Mouse (Mus musculus) midbrain, embryonic 13.5 days (tissue): ENCODE results near the gene E130208F15Rik. TPM values are rescaled to one million over a fixed set of nuclear protein-coding genes. Genes with fewer than 3 reads are reported as not detected.

Experiments
- ATAC-seq: fragments of 200-750 bp; cut with Nextera tagmentation; 2 replicates; pipeline ENCODE4 v1.8.0; 2017; ENCODE audit warnings: mild to moderate bottlenecking, moderate TSS enrichment, moderate library complexity
- H3K27ac ChIP-seq: fragments of 300-500 bp; sonication (generic); 2 replicates; pipeline ENCODE4 v1.5.1; 2015; ENCODE audit warnings: inconsistent platforms, mild to moderate bottlenecking, moderate library complexity
- H3K27me3 ChIP-seq: fragments of 300-500 bp; sonication (generic); 2 replicates; pipeline ENCODE4 v1.6.1; 2015; ENCODE audit warnings: mild to moderate bottlenecking, inconsistent platforms
- H3K36me3 ChIP-seq: fragments of 300-500 bp; sonication (generic); 2 replicates; pipeline ENCODE4 v1.6.1; 2015; ENCODE audit warnings: mild to moderate bottlenecking, inconsistent platforms
- H3K4me1 ChIP-seq: fragments of 300-500 bp; sonication (generic); replicated peaks from 2 replicates; pipeline ENCODE4 v1.6.1; 2015; ENCODE audit warnings: inconsistent platforms
- H3K4me2 ChIP-seq: fragments of 300-500 bp; sonication (generic); replicated peaks from 2 replicates; pipeline ENCODE4 v1.6.1; 2015; ENCODE audit warnings: moderate library complexity, mild to moderate bottlenecking, inconsistent platforms
- H3K4me3 ChIP-seq: fragments of 300-500 bp; sonication (generic); replicated peaks from 2 replicates; pipeline ENCODE4 v1.5.1; 2015; ENCODE audit warnings: mild to moderate bottlenecking, inconsistent platforms
- H3K9ac ChIP-seq: fragments of 300-500 bp; sonication (generic); replicated peaks from 2 replicates; pipeline ENCODE4 v1.6.1; 2015; ENCODE audit warnings: mild to moderate bottlenecking, inconsistent platforms
- H3K9me3 ChIP-seq: fragments of 300-500 bp; sonication (generic); 2 replicates; pipeline ENCODE4 v1.6.1; 2016; ENCODE audit warnings: mild to moderate bottlenecking, inconsistent platforms
- WGBS: fragments of 180-500 bp; shearing (Covaris S2); methylation state at CpG from one replicate; pipeline ENCODE4 v1.1.7; 2015; 5-methylcytosine and 5-hydroxymethylcytosine counted together
- polyA plus RNA-seq: library from polyadenylated mRNA; unstranded; fragments of >200 nt; fragmentation: Nextera tagmentation; extraction: Ambion mirVana; gene quantifications from 2 replicates; pipeline ENCODE4 v1.2.1, GENCODE M21; 2015

E130208F15Rik gene
- polyA plus RNA-seq, 1 experiment from 2014 or later = not detected

DNA sequence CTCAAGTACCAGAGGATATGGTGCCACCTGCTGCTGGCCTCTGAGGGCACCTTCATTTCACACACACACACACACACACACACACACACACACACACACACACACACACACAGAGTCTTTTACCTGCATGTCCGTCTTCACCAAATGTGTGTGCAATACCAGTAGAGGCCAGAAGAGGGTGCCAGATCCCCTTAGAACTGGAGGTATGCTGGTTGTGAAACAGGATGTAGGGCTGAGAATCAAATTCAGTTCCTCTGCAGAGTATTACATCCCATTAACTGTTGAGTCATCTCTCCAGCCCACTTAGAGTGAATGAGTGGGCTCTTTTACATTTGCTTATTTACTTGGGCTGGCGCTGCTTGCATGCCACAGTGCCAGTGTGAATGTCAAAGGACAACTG, 3.8 kb downstream of the E130208F15Rik start:
- peaks cover 12% of the 10 kb centered on the region; the same call in 1 of the 2 replicates for H3K27me3 ChIP-seq
- H3K9me3 ChIP-seq = no peaks in the 10 kb centered on the region
- H3K4me2 ChIP-seq = no peak overlapping the region
- H3K4me1 ChIP-seq = peaks cover 18% of the 10 kb centered on the region
- no peak overlapping the region for H3K27ac ChIP-seq
- 30% methylated on average over 2 of the region's 2 CpGs for WGBS
- no peak overlapping the region for H3K9ac ChIP-seq
- no peak for ATAC-seq
- no peaks in the 10 kb centered on the region for H3K36me3 ChIP-seq
- no peak overlapping the region for H3K4me3 ChIP-seq

GRCm38 (mm10) chr7:30326427-30326826, 4.9 kb downstream of the E130208F15Rik start:
- Histone ChIP-seq H3K27ac (no peak overlapping the region), H3K9me3 (no peaks in the 10 kb centered on the region), H3K4me2 (no peak overlapping the region), H3K36me3 (no peaks in the 10 kb centered on the region), H3K4me1 (peaks cover 13% of the 10 kb centered on the region), H3K27me3 (peaks cover 12% of the 10 kb centered on the region; the same call in 1 of the 2 replicates), H3K4me3 (no peak overlapping the region), H3K9ac (no peak overlapping the region)
- ATAC-seq = no peak

DNA sequence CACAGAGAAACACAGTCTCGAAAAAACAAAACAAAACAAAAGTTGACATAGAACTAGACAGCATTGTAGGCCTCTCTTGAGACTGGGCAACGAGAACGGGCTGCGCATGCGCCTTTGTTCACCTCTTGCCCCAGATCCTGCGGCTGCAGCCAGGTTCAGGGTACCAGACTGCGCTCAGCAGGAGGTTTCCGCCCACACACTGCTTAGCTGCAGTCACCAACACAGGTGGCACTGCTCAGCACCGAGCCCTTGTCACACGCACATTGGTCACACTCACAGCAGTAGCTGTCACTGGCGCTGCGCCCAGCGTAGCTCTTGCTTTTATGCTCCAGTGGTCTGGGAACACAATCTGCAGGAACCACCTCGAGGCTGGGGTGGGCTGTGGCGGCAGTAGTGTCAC, 5.6 kb downstream of the E130208F15Rik start:
- Histone ChIP-seq H3K4me2 (no peak overlapping the region), H3K27ac (no peak overlapping the region), H3K9me3 (no peaks in the 10 kb centered on the region), H3K4me3 (no peak overlapping the region), H3K27me3 (peaks cover 12% of the 10 kb centered on the region; the same call in 1 of the 2 replicates), H3K36me3 (no peaks in the 10 kb centered on the region), H3K4me1 (peaks cover 15% of the 10 kb centered on the region), H3K9ac (no peak overlapping the region)
- no peak for ATAC-seq
- WGBS = 59% methylated on average over 15 of the region's 15 CpGs

GRCm38 (mm10) chr7:30328379-30328778, 6.8 kb downstream of the E130208F15Rik start:
- Histone ChIP-seq H3K9me3 (no peaks in the 10 kb centered on the region), H3K27me3 (peaks cover 13% of the 10 kb centered on the region; the same call in 1 of the 2 replicates), H3K4me3 (no peak overlapping the region), H3K4me1 (peaks cover 17% of the 10 kb centered on the region), H3K4me2 (no peak overlapping the region), H3K27ac (no peak overlapping the region), H3K36me3 (no peaks in the 10 kb centered on the region), H3K9ac (no peak overlapping the region)
- WGBS = 58% methylated on average over 10 of the region's 10 CpGs
- ATAC-seq = no peak

DNA sequence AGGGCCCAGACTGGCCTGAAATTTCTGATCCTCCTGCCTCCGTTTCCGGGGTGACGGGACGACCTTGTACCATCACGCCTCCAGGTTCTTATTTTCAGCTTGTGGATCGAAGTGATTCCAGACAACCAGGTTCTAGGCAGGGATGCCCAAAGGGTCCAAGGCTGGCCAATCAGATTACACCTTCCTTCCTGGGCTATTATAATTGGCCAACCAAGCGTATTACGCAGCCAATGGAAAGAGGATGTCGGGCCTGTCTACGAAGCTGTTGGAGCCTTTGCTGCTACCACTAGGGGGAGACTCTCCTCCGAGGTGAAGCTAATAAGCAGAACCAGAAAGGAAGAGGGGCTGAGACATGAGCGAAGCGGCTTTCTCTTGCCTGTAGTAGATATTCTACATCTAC, 10.3 kb downstream of the E130208F15Rik start:
- peak overlapping the region; percentile 48 for H3K4me2 ChIP-seq
- ATAC-seq = peak; percentile 96
- H3K9ac ChIP-seq = no peak overlapping the region
- H3K4me1 ChIP-seq = peaks cover 21% of the 10 kb centered on the region
- peak overlapping the region; percentile 24 for H3K4me3 ChIP-seq
- H3K36me3 ChIP-seq = no peaks in the 10 kb centered on the region
- peak overlapping the region; percentile 55; the same call in 1 of the 2 replicates for H3K27ac ChIP-seq
- WGBS = 4% methylated on average over 13 of the region's 13 CpGs
- H3K9me3 ChIP-seq = no peaks in the 10 kb centered on the region
- H3K27me3 ChIP-seq = peaks cover 30% of the 10 kb centered on the region

GRCm38 (mm10) chr7:30332622-30333259, 11.2 kb downstream of the E130208F15Rik start:
- Histone ChIP-seq H3K4me3 (0 out of 2 replicates have a peak overlapping the region, but pooled peaks have one; percentile 11), H3K9me3 (no peaks in the 10 kb centered on the region), H3K27me3 (peaks cover 27% of the 10 kb centered on the region), H3K27ac (no peak overlapping the region), H3K9ac (no peak overlapping the region), H3K4me2 (no peak overlapping the region), H3K36me3 (no peaks in the 10 kb centered on the region), H3K4me1 (peaks cover 21% of the 10 kb centered on the region)
- 66% methylated on average over 18 of the region's 18 CpGs for WGBS
- no peak for ATAC-seq

DNA sequence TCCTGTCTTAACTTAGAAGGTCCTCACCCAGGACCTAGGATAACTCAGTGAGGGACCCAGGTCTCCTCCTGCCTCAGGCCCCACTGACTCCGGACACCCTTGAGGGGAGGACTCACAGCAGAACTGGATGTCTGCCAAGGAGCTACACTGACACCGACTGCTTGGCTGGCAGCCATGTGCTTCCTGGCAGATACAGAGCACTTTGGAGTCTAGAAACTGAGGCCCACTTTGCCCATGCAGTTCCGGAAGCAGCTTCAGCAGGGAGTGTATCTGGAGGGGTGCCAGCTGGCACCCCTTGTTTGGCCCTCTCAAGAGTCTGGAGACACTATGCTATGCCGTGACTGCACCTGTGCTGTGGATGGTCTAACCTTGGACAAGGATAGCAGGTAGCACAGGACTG, 11.9 kb downstream of the E130208F15Rik start:
- Histone ChIP-seq H3K27ac (no peak overlapping the region), H3K4me1 (peaks cover 21% of the 10 kb centered on the region), H3K9me3 (no peaks in the 10 kb centered on the region), H3K36me3 (no peaks in the 10 kb centered on the region), H3K27me3 (peaks cover 28% of the 10 kb centered on the region), H3K9ac (no peak overlapping the region), H3K4me3 (no peak overlapping the region), H3K4me2 (no peak overlapping the region)
- peak; percentile 31; the same call in 1 of the 2 replicates for ATAC-seq
- WGBS = 57% methylated on average over 4 of the region's 4 CpGs

DNA sequence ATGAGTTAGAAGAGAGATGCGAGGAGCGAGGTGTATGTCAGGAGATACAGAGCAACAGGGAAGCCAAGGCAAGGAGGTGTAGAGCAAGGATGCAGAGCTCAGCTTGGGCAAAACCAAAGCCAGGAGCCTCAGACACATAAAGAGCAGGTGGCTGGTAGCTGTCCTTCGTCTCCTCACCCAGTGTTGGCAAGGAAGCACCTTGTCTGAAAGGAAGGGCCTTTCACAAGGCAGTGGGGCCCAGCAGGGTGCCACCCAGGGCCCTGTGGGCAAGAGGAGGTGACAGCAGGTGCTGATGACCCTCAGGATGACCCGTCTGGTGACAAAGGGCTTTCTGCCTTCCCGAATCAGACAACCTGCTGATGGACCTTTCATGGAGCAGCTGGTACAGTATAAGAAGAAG, 13.0 kb downstream of the E130208F15Rik start:
- no peak for ATAC-seq
- H3K9me3 ChIP-seq = no peaks in the 10 kb centered on the region
- peaks cover 21% of the 10 kb centered on the region for H3K4me1 ChIP-seq
- no peak overlapping the region for H3K27ac ChIP-seq
- no peak overlapping the region for H3K4me2 ChIP-seq
- H3K27me3 ChIP-seq = peaks cover 37% of the 10 kb centered on the region
- no peak overlapping the region for H3K4me3 ChIP-seq
- WGBS = 59% methylated on average over 5 of the region's 5 CpGs
- no peak overlapping the region for H3K9ac ChIP-seq
- no peaks in the 10 kb centered on the region for H3K36me3 ChIP-seq

DNA sequence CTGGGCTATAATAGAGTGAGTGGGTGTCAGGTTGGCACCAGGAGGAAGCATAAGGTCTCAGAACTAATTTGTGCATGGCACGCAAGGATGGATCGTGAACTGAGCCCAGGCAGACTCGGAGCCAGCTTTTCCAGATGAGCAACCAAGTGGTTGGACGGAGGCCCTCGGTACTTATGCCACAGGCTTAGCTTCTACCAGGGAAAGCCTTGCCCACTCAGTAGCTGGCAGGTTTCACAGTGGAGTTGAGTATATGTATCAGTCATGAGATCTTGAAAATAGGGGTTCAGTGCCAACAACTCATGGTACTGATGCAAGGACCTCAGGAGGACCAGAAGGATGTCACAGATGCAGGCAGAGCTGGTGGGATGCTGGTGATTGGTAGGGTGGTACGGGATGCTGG, 14.1 kb downstream of the E130208F15Rik start:
- no peaks in the 10 kb centered on the region for H3K36me3 ChIP-seq
- H3K27me3 ChIP-seq = peaks cover 37% of the 10 kb centered on the region
- H3K4me3 ChIP-seq = no peak overlapping the region
- peaks cover 21% of the 10 kb centered on the region for H3K4me1 ChIP-seq
- no peak overlapping the region for H3K4me2 ChIP-seq
- H3K9me3 ChIP-seq = no peaks in the 10 kb centered on the region
- WGBS = 78% methylated on average over 6 of the region's 6 CpGs
- H3K9ac ChIP-seq = no peak overlapping the region
- ATAC-seq = no peak
- no peak overlapping the region for H3K27ac ChIP-seq

DNA sequence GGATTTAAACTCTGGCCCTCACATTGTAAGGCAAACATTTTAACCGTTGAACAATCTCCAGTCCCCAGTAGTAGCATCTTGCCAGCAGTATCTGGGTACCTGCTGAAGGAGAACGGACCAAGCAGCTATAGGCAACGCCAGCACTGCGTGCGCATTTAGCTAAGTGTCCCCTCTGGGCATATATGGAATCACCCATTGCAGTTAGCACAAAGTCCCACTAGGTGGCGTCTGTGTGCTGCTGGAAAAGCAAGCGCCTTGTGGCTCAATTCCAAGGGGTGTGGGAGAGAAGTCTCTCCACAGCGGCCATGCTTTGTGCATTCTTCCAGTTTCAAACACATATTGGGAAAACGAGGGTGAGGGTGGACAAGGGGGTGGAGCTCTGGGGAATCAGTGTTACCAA, 14.8 kb downstream of the E130208F15Rik start:
- Histone ChIP-seq H3K4me1 (peaks cover 17% of the 10 kb centered on the region), H3K9me3 (no peaks in the 10 kb centered on the region), H3K27ac (no peak overlapping the region), H3K27me3 (peaks cover 37% of the 10 kb centered on the region), H3K36me3 (no peaks in the 10 kb centered on the region), H3K4me3 (no peak overlapping the region), H3K4me2 (no peak overlapping the region), H3K9ac (no peak overlapping the region)
- 3% methylated on average over 9 of the region's 9 CpGs for WGBS
- peak; percentile 43; the same call in 1 of the 2 replicates for ATAC-seq

GRCm38 (mm10) chr7:30339432-30340109, 18.0 kb downstream of the E130208F15Rik start:
- Histone ChIP-seq H3K4me3 (no peak overlapping the region), H3K36me3 (no peaks in the 10 kb centered on the region), H3K9ac (no peak overlapping the region), H3K27me3 (peaks cover 37% of the 10 kb centered on the region), H3K27ac (no peak overlapping the region), H3K9me3 (no peaks in the 10 kb centered on the region), H3K4me2 (no peak overlapping the region), H3K4me1 (no peaks in the 10 kb centered on the region)
- no peak for ATAC-seq
- 73% methylated on average over 5 of the region's 5 CpGs for WGBS

- ATAC-seq = no peak
- Histone ChIP-seq H3K36me3 (no peaks in the 10 kb centered on the region), H3K27ac (no peak overlapping the region), H3K4me1 (peaks cover 6% of the 10 kb centered on the region), H3K27me3 (peaks cover 64% of the 10 kb centered on the region), H3K4me3 (no peak overlapping the region), H3K9ac (no peak overlapping the region), H3K4me2 (no peak overlapping the region), H3K9me3 (no peaks in the 10 kb centered on the region)
- WGBS = 27% methylated on average over 21 of the region's 21 CpGs
Measured at GRCm38 (mm10) chr7:30346635-30347379, 25.3 kb downstream of the E130208F15Rik start.
